Mouse (Mus musculus): ENCODE results near the gene Osbpl10.
A peak's percentile ranks its signal among the peaks of the same experiment; 100 is the strongest.

Gene Osbpl10

DNA sequence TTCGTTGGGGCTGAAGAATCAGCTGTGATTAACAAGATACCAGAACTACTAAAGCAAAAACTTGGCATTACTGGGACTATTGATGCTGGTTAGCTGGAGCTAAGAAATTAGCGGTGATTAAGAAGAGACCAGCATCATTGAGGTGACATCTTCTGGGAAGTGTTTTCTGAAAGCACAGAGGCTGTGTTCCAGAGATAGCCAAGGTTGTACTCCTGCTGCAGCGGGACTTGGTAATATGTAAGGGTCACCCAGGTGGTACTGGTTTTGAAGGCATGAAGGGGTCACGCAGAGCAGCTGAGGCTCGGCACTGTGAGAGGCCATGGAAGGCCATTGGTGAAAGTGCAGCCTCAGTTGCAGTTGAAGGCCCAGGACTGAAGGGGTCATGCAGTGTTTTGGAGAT, 294.1 kb downstream of the Osbpl10 start:
- peak; percentile 23 to 44 for DNase-seq (ENCODE audit: low spot score in 2 of 2)

DNA sequence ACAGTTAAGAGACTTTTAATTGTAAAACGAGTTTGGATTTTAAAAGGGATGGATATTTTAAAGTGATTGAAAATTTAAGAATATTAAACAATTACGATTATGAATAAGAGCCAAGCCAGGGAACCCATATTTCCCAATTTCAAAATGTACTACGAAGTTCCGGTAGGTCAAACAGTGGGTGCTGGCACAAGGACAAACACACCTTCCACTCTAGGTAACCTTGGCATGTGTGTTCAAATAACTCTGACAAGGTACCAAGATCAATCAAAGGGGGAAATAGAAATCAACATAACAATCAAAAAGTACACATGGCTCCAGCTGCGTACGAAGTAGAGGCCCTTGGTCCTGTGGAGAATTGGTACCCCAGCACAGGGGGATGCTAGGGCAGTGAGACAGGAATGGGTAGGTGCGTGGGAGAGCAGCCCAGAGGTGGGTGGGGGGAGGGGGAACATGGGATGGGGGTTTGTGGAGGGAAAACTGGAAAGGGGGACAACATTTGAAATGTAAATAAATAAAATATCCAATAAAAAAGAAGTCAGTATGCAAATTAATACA, 294.8 kb downstream of the Osbpl10 start:
- DNase-seq (ENCODE audit: low spot score in 2 of 2), result no peak

DNA sequence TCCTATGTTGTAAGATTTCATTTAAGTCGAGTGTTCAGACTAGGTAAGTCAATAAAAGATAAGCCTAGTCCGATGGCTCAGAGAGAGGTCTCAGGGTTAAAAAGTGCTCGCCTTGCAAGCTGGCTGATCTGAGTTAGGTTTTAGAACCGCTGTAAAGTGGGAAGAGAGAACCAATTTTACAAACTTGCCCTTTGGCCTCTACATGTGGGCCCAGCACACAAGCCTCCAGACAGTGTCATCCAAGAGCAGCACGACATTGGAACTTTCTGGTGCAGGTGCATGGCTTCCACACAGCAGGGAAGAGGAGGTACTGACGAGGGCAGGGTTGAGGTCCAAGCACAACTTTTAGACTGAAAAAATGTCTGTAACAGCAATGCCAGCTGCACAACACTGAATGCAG, 296.4 kb downstream of the Osbpl10 start:
- no peak for DNase-seq (ENCODE audit: low spot score in 2 of 2)

DNA sequence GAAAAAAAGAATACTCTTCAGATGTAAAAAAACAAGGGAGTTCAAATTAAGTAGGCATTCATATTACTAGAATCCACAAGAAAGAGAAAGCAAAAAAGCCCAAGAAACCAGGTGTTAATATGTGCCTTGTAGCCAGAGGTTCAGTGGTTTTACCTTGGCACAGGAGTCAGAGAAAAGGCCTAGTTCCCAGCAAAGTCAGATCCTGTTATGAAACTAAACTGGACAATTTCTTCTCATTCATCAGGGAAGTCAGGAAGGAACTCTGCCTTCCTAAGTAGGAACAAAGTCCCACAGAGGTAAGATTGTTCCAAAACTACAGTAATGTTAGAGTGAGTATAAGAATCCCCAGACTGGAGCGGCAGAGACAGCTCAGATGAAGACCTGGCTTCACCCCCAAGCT, 300.3 kb downstream of the Osbpl10 start:
- no peak for DNase-seq (ENCODE audit: low spot score in 2 of 2)
